Comparison of ENCODE assay signal across 24 mouse cellular contexts in the genomic region with DNA sequence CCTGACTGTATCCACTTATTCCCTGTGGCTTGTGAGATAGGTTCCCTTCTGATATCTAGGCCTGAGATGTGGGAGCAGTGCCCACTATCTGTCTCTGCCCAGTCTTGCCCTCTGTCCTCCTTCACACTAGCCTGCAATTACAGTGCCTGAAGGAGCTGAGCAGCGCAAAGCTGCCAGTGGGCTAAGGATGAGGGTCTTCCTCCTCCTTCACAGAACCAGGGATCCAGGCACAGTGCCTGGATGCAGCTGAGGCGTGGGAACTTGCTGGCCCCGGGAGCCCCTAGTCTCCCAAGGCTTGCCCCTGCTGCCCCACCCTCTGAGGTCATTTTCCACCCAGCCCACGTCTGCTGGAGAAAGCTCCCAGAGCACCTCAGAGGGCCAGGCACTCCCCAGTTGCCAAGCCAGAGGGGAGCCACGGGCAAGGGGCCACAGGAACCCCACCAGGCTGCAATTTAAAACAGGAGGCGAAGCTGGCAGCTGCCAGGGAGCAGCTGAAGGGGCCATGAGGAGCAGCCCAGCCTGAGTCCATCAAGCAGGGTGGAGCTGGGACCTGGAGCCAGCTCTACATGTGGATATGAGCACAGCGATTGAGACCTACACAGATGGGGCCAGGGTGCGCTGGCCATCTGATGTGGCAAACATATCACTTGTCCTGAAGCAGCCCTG. TPM values are rescaled to one million over a fixed set of nuclear protein-coding genes. Genes with fewer than 3 reads are reported as not detected.
A peak's percentile ranks its signal among the peaks of the same experiment; 100 is the strongest.
DNase-seq lines count a peak whose midpoint lies in the region; ATAC-seq and TF ChIP-seq lines count a peak whose summit lies in the region.
"Had no signal": no experiment of that assay in that cellular context is flagged by ENCODE, and none has a peak within 500 bp of the region (broad histone marks: within the 10 kb centered on the region; RNA-seq: fewer than 3 reads in every experiment).

No protein-coding gene starts in this region.

- H3K9me3 ChIP-seq in hindbrain, postnatal 0 days (ENCODE audit: low read length) = no peaks in the 10 kb centered on the region
- H3K9me3 ChIP-seq in hindbrain, embryonic 13.5 days = no peaks in the 10 kb centered on the region
- H3K9me3 ChIP-seq in intestine, embryonic 16.5 days (ENCODE audit: control insufficient read depth, low read length) = no peaks in the 10 kb centered on the region
- H3K9me3 ChIP-seq: forebrain, embryonic 12.5 days; intestine, embryonic 15.5 days; limb, embryonic 13.5 days; midbrain, embryonic 12.5 days; neural tube, embryonic 15.5 days had no signal

- WGBS in hindbrain, postnatal 0 days = 48% methylated on average over 8 of the region's 8 CpGs
- 66% methylated on average over 8 of the region's 8 CpGs for WGBS in hindbrain, embryonic 13.5 days
- 67% methylated on average over 8 of the region's 8 CpGs for WGBS in intestine, embryonic 16.5 days

- H3K27ac ChIP-seq in hindbrain, postnatal 0 days = no peak overlapping the region
- H3K27ac ChIP-seq in hindbrain, embryonic 13.5 days = no peak overlapping the region
- H3K27ac ChIP-seq in intestine, embryonic 16.5 days (ENCODE audit: low read length) = no peak overlapping the region
- H3K27ac ChIP-seq: forebrain, embryonic 12.5 days; intestine, embryonic 15.5 days; limb, embryonic 13.5 days; liver, embryonic 14.5 days; macrophage; midbrain, embryonic 12.5 days; neural tube, embryonic 15.5 days; stomach, postnatal 0 days had no signal

- no peak for TF ChIP-seq CTCF in hindbrain, postnatal 0 days (IDR thresholded peaks at IDR 0.05; ENCODE audit: low read depth)

- no peak overlapping the region for H3K4me2 ChIP-seq in hindbrain, postnatal 0 days (ENCODE audit: low read depth, low read length)
- H3K4me2 ChIP-seq in hindbrain, embryonic 13.5 days = no peak overlapping the region
- no peak overlapping the region for H3K4me2 ChIP-seq in intestine, embryonic 16.5 days (ENCODE audit: low read depth, low read length)
- H3K4me2 ChIP-seq: forebrain, embryonic 12.5 days; intestine, embryonic 15.5 days; limb, embryonic 13.5 days; midbrain, embryonic 12.5 days; neural tube, embryonic 15.5 days had no signal

- H3K27me3 ChIP-seq in hindbrain, postnatal 0 days (ENCODE audit: insufficient read depth, low read length) = no peaks in the 10 kb centered on the region
- no peaks in the 10 kb centered on the region for H3K27me3 ChIP-seq in hindbrain, embryonic 13.5 days
- no peaks in the 10 kb centered on the region for H3K27me3 ChIP-seq in intestine, embryonic 16.5 days (replicated peaks; ENCODE audit: control insufficient read depth, insufficient read depth, low read length)
- H3K27me3 ChIP-seq: intestine, embryonic 15.5 days; limb, embryonic 13.5 days; neural tube, embryonic 15.5 days had no signal

- no peak overlapping the region for H3K9ac ChIP-seq in hindbrain, postnatal 0 days (replicated peaks; ENCODE audit: low read length)
- no peak overlapping the region for H3K9ac ChIP-seq in hindbrain, embryonic 13.5 days
- no peak overlapping the region; the same call in 1 of the 2 replicates for H3K9ac ChIP-seq in intestine, embryonic 16.5 days (ENCODE audit: low read depth, low read length)
- H3K9ac ChIP-seq: forebrain, embryonic 12.5 days; intestine, embryonic 15.5 days; limb, embryonic 13.5 days; liver, embryonic 14.5 days; midbrain, embryonic 12.5 days; neural tube, embryonic 15.5 days had no signal

- H3K4me3 ChIP-seq in hindbrain, postnatal 0 days (ENCODE audit: low read length) = no peak overlapping the region
- H3K4me3 ChIP-seq in hindbrain, embryonic 13.5 days = no peak overlapping the region
- no peak overlapping the region for H3K4me3 ChIP-seq in intestine, embryonic 16.5 days (ENCODE audit: low read length)
- H3K4me3 ChIP-seq: forebrain, embryonic 12.5 days; intestine, embryonic 15.5 days; limb, embryonic 13.5 days; midbrain, embryonic 12.5 days; neural tube, embryonic 15.5 days had no signal

- H3K4me1 ChIP-seq in hindbrain, postnatal 0 days (ENCODE audit: insufficient read depth, low read length) = no peaks in the 10 kb centered on the region
- 0 out of 2 replicates have a peak, but pooled peaks cover 4% of the 10 kb centered on the region for H3K4me1 ChIP-seq in hindbrain, embryonic 13.5 days (replicated peaks)
- H3K4me1 ChIP-seq in intestine, embryonic 16.5 days (ENCODE audit: control insufficient read depth, insufficient read depth, low read length) = no peaks in the 10 kb centered on the region
- H3K4me1 ChIP-seq: forebrain, embryonic 12.5 days; intestine, embryonic 15.5 days; limb, embryonic 13.5 days; midbrain, embryonic 12.5 days; neural tube, embryonic 15.5 days had no signal

- intact Hi-C loops in gastrocnemius, postnatal 14 days (cut with DNase I; ENCODE audit: low total_unique reads) = no loop called here

- ATAC-seq in hindbrain, postnatal 0 days = peak; percentile 51; the same call in 1 of the 2 replicates
- ATAC-seq in hindbrain, embryonic 13.5 days (ENCODE audit: low FRiP score) = no peak
- ATAC-seq in intestine, embryonic 16.5 days = no peak
- ATAC-seq: intestine, embryonic 15.5 days had no signal

- H3K36me3 ChIP-seq in hindbrain, postnatal 0 days (ENCODE audit: insufficient read depth, low read length) = no peaks in the 10 kb centered on the region
- H3K36me3 ChIP-seq in hindbrain, embryonic 13.5 days = no peaks in the 10 kb centered on the region
- H3K36me3 ChIP-seq in intestine, embryonic 16.5 days (ENCODE audit: control insufficient read depth, insufficient read depth, low read length) = no peaks in the 10 kb centered on the region
- H3K36me3 ChIP-seq: forebrain, embryonic 12.5 days; intestine, embryonic 15.5 days; limb, embryonic 13.5 days; midbrain, embryonic 12.5 days; neural tube, embryonic 15.5 days had no signal

- DNase-seq in cerebellum, postnatal 10 days = peak; percentile 52 to 77
- no peak for DNase-seq in cerebellum, adult 9-10 months
- peak; percentile 17 for DNase-seq in gastrocnemius, postnatal 14 days
- no peak for DNase-seq in gastrocnemius, postnatal 10 days
- DNase-seq in hindbrain, postnatal 0 days (ENCODE audit: low spot score) = peak; percentile 19
- DNase-seq in gastrocnemius, postnatal 25 days = peak; percentile 29
- DNase-seq: adrenal gland, adult 8-10 months; cerebellum, postnatal 25 days; embryo, embryonic 11 days; kidney, postnatal 36 days had no signal

RNA-seq across cellular contexts. Expression of gene Sstr5, which starts 33.4 kb away (rescaled TPM):
- not detected for total RNA-seq in gastrocnemius, postnatal 14 days (2021)
- total RNA-seq in gastrocnemius, postnatal 10 days (2021) = not detected
- total RNA-seq in hindbrain, postnatal 0 days (2014; rRNA removed) = 2.3 and 2.5 TPM in 2 replicates
- 0.84 and 1.2 TPM in 2 replicates for polyA plus RNA-seq in hindbrain, postnatal 0 days (2015; fragmentation: Nextera tagmentation; extraction: Ambion mirVana)
- 0.38 and 0.45 TPM in 2 replicates for polyA plus RNA-seq in hindbrain, embryonic 13.5 days (2015; fragmentation: Nextera tagmentation; extraction: Ambion mirVana)
- not detected for total RNA-seq in gastrocnemius, postnatal 25 days (2021)
- 0.78 and 1.0 TPM in 2 replicates for polyA plus RNA-seq in intestine, embryonic 16.5 days (2015; fragmentation: Nextera tagmentation; extraction: Ambion mirVana)
- total RNA-seq: heart, adult 18-20 months; hematopoietic stem cell, adult 5-6 weeks had no signal
- polyA plus RNA-seq: kidney, embryonic 14.5 days; macrophage; urinary bladder, adult 2 months had no signal

RNA-seq across cellular contexts. Expression of gene Sox8, which starts 40.0 kb away (rescaled TPM):
- total RNA-seq in gastrocnemius, postnatal 14 days (2021) = 1 to 10 TPM; 7.2 to 8.8 TPM
- 10 to 100 TPM; 15.2 to 20.2 TPM for total RNA-seq in gastrocnemius, postnatal 10 days (2021)
- total RNA-seq in hindbrain, postnatal 0 days (2014; rRNA removed) = 52.1 and 54.5 TPM in 2 replicates
- polyA plus RNA-seq in hindbrain, postnatal 0 days (2015; fragmentation: Nextera tagmentation; extraction: Ambion mirVana) = 28.9 and 31.5 TPM in 2 replicates
- 11.1 and 11.8 TPM in 2 replicates for polyA plus RNA-seq in hindbrain, embryonic 13.5 days (2015; fragmentation: Nextera tagmentation; extraction: Ambion mirVana)
- 1 to 10 TPM; 1.4 to 2.3 TPM for total RNA-seq in gastrocnemius, postnatal 25 days (2021)
- 3.6 and 4.3 TPM in 2 replicates for polyA plus RNA-seq in intestine, embryonic 16.5 days (2015; fragmentation: Nextera tagmentation; extraction: Ambion mirVana)
- total RNA-seq: hematopoietic stem cell, adult 5-6 weeks had no signal
- polyA plus RNA-seq: macrophage had no signal

RNA-seq across cellular contexts. Expression of gene Lmf1, which starts 48.4 kb away (rescaled TPM):
- total RNA-seq in gastrocnemius, postnatal 14 days (2021) = 10 to 100 TPM; 13.1 to 13.8 TPM
- 10 to 100 TPM; 11.5 to 14.5 TPM for total RNA-seq in gastrocnemius, postnatal 10 days (2021)
- 38.1 and 45.1 TPM in 2 replicates for total RNA-seq in hindbrain, postnatal 0 days (2014; rRNA removed)
- 21.4 and 22.4 TPM in 2 replicates for polyA plus RNA-seq in hindbrain, postnatal 0 days (2015; fragmentation: Nextera tagmentation; extraction: Ambion mirVana)
- polyA plus RNA-seq in hindbrain, embryonic 13.5 days (2015; fragmentation: Nextera tagmentation; extraction: Ambion mirVana) = 22.6 and 24.0 TPM in 2 replicates
- total RNA-seq in gastrocnemius, postnatal 25 days (2021) = 10 to 100 TPM; 11.6 to 16.6 TPM
- 39.1 and 40.6 TPM in 2 replicates for polyA plus RNA-seq in intestine, embryonic 16.5 days (2015; fragmentation: Nextera tagmentation; extraction: Ambion mirVana)

Comparison
In these comparisons a context has a peak if more than half of its experiments do, and no peak if none do; other contexts are left out.
1. DNase-seq: peak in cerebellum, postnatal 10 days (2 of 2), gastrocnemius, postnatal 14 days (single experiment), hindbrain, postnatal 0 days (single experiment) and gastrocnemius, postnatal 25 days (single experiment); none in cerebellum, adult 9-10 months (single experiment) and gastrocnemius, postnatal 10 days (single experiment).